Mouse (Mus musculus) E14TG2a.4 (cell line): ENCODE measurements around the gene Rab5b.

Experiments used
- CTCF ChIP-seq: conservative IDR thresholded peaks from 2 replicates; pipeline ENCODE4 v1.5.1; 2014; ENCODE audit warnings: low read length
- NANOG ChIP-seq: IDR thresholded peaks from 2 replicates; pipeline ENCODE4 v1.6.1; 2014; ENCODE audit warnings: borderline replicate concordance, low read length, mixed read lengths

DNA sequence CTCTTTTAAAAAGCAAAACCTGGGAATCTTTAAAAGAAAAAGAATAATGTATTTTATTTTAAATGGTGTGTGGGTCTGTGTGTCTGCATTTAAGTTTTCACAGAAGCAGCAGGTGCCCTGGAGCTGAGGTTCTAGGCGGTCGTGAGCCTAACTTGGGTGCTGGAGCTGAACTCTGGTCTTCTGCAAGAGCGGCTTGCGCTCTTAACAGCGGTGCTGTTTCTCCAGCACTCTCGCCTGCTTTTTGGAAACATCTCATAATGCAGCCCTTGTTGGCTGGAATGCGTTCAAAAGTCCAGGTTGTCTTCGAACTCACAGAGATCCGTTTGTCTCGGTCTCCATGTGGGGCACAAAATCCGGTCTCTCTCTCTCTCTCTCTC lies 9.2 kb upstream of the Rab5b start:
- TF ChIP-seq CTCF (no peak), NANOG (no peak)
